Mouse (Mus musculus) kidney, adult 2 months (tissue): ENCODE data around the gene Tmem232.

Source experiments
- CTCF ChIP-seq: fragments of 200-500 bp; conservative IDR thresholded peaks from 2 replicates; pipeline ENCODE4 v1.5.1; 2011; ENCODE audit warnings: low read depth, mild to moderate bottlenecking, control low read depth, low read length, moderate library complexity, mixed read lengths; ENCODE audit not compliant: insufficient read depth, insufficient read length
- POLR2A ChIP-seq: fragments of 200-500 bp; IDR thresholded peaks from one replicate; pipeline ENCODE4 v1.6.1; 2011; ENCODE audit warnings: low read depth, low read length, control low read depth

- TF ChIP-seq POLR2A (no peak), CTCF (no peak)
Measured at GRCm38 (mm10) chr17:65575339-65575738, 34.8 kb upstream of the Tmem232 start.
